Mouse (Mus musculus) thymus, postnatal 10 days (tissue): ENCODE measurements around the gene Adra1b.

Experiments
- DNase-seq, 2 experiments: peaks; one replicate each; pipeline ENCODE4 v3.0.0; 2021; ENCODE audit warnings: low spot score in 2 of 2

Adra1b gene

DNA sequence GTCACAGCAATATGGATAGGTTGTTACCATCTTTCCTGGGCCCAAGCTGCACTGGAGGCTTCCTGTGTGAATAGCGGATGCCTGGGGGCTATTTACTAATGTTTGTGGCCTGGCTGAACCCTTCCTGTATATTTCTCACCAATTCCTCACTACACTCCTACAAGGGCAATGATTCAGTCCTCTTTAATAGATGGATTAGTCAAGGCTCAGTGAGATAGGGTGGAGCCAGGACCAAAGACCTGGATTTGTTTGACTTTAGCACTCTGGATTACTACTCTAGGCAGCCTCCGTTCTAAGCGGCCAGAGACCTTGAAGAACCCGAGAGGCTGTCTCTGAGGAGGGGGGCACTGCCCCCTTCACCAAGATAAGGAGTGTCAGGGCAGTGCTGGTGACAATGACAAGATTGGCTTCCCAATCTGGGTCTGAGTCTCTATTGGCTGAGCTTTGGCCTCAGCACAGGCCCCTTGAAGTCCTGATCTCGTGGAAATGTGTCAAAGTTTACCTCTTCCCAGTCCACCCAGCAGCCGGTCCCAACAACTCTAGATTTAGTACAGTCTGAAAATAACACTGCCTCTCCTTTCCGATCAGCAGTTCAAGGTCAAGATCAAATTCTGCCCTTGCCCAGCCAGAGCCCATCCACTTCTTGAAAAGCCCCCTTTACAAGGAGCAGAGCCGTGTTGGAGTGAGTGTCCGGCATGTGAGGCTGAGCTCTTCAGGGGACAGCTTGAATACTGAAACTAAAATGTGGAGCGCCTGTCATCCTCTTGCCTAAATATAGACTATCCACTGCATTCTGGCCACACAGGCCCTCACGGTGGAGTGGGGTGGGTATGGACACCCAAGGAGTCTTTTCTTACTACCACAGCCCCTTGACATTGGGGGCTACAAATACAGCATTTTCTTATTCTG is 80.2 kb downstream of the Adra1b start:
- DNase-seq, result no peak

DNA sequence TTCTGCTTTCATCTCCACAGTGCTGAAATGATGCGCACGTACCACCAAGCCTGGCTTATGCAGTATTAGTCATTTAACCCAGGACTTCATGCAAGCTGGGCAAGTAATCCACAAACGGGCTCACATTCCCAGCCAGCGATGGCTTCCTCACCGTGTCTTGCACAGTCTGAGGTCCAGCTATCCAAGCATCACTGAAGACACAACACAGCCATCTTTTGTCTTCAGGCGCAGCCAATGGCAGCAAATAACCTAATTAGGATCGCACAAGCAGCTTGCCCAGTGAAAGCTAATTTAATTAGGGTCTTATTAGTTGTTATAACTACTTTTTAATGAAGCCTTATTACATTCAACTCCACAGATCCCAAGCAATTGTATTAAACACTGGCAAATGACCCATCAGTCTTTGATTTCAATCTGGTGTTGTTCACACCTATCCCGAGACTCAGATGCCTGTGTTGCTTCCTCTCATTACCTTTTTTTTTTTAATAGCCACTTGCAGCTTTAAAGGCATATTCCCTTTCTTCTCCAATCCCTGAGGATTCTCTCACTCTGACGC is 83.6 kb downstream of the Adra1b start:
- DNase-seq, result no peak

GRCm38 (mm10) chr11:43812535-43812934 is 88.5 kb downstream of the Adra1b start:
- DNase-seq, result no peak

DNA sequence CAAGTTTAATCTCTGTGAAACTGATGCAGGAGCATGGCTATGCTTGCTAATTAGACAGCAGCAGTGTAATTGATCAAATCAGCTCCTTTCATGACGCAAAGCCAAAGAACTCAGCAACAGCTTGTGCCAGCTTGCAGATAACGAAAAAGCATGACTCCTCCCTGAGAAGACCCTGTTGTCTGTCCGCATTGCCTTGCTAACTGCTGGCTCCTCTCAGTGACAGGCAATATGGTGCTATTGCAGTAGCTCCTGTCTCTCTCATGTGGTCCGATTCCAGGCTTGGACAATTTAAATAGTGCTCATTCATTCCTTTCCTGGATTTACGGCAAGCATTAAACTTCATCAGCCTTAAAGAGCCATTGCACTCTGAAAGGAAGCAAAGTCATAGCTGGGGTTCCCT is 93.3 kb downstream of the Adra1b start:
- no peak for DNase-seq

- no peak for DNase-seq
Observed at GRCm38 (mm10) chr11:43795992-43796391, 105.0 kb downstream of the Adra1b start.

GRCm38 (mm10) chr11:43790446-43790845 is 110.6 kb downstream of the Adra1b start:
- DNase-seq, result no peak

GRCm38 (mm10) chr11:43783772-43784171 is 117.2 kb downstream of the Adra1b start:
- peak in 1 of 2 experiments; percentile 52 for DNase-seq

- no peak for DNase-seq
Observed at GRCm38 (mm10) chr11:43783106-43783505, 117.9 kb downstream of the Adra1b start.

- DNase-seq, result no peak
Observed at GRCm38 (mm10) chr11:43779551-43779950, 121.5 kb downstream of the Adra1b start.

DNA sequence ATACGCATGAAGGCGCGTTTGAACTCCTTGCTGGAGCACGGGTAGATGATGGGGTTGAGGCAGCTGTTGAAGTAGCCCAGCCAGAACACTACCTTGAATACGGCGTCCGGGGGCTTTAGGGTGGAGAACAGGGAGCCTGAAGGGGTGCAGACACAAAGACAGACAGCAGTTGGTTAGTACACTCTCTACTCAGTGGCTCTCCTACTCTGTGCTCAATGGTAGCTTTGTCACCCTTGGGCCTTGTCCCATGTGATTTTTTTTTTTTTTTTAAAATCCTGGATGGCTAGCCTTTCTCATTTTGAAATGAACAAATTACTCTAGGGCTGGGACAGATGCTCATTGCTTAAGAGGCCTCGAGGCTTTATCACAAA is 124.7 kb downstream of the Adra1b start:
- DNase-seq, result no peak

DNA sequence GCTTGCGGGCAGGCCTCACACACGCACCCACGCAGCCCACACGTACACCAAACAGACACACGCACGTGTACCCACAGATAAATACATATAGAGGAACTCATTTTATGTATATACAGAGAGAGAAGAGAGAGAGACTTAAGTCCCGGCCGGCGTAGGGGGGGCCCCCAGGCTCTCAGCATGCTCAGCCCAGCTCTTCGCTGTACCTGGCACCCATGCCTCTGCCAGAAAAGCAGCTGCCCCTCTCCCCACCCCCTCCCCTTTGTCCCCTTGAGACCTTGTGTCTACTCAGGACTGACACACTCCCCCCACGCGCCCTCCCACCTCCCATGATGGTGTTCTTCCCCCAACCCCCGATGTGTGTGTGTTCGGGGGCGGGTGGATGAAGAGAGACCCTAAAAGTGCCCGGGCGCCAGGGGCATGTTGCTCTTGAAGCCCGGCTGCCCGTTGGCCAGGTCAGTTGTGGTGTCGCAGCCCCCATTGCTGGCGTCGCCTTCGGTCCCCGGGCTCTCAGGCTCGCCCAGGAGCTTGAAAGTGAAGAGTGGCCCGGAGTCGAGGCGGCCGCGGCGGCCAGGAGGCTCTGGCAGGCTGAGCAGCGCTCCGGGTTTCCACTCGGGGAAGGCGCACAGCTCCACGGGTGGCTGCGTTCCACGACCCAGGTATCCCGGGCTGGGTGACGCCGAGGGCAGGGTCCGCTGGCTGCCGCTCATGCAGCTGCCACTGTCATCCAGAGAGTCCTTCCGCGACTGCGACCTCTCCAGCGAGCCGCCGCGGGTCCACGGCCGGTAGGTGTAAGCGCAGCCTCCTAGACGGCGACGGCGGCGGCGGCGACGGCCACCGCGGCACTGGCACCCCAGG is 125.3 kb downstream of the Adra1b start:
- DNase-seq, result peak in 1 of 2 experiments; percentile 16

DNA sequence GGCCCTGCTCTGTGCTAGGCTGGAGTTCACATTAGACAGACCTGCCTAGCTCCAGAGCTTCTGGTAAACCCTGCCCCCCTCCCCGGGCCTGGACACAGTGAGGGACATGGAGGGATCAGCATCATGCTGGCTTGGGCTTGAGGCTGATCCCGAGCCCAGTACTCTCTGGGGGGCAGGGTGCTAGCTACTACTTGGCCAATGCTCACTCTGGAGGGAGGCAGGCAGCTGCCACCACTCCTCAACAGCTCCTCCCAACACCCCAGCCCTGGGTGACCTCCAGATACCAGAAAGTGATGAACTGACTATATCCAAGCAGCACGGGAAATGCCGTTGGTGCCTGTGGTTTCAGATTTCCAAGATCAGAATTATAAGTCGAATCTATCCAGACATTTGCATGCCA is 127.3 kb downstream of the Adra1b start:
- DNase-seq, result no peak

DNA sequence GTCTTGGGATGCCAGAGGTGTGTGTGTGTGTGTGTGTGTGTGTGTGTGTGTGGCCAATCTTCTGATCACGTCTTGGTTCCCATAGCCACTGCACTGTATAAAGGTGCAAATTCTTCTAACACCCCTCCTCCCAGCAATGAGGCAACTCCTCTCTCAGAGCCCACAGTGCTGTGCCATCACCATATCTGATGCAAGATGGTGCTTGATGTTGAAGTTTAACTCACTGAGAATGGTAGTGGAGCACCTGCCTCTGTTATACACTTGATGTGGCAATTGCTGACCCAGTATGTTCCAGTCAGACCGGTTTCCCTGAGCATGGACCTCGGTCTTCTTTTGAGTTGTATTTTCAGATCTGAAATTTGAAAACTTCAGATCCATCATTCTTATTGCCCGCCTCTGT is 130.9 kb downstream of the Adra1b start:
- DNase-seq, result no peak

DNA sequence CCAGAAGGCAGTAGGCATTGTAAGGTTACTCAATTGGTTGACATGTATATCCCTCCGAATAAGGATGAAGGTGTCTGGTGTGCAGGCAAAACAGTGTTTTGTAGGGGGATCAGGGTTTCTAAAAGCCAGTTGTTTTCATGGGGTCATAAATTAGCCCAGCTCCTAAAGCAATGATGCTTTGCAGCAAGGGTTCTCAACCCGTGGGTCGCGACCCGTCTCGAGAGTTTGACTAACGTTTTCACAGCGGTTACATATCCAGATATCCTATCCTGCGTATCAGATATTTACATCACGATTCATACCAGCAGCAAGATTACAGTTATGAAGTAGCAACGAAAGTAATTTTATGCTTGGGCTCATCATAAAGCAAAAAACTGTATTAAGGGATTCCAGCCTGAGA is 133.3 kb downstream of the Adra1b start:
- DNase-seq, result no peak

GRCm38 (mm10) chr11:43766922-43767648 is 133.9 kb downstream of the Adra1b start:
- peak; percentile 65 to 74 for DNase-seq

GRCm38 (mm10) chr11:43758436-43758835 is 142.6 kb downstream of the Adra1b start:
- no peak for DNase-seq

DNA sequence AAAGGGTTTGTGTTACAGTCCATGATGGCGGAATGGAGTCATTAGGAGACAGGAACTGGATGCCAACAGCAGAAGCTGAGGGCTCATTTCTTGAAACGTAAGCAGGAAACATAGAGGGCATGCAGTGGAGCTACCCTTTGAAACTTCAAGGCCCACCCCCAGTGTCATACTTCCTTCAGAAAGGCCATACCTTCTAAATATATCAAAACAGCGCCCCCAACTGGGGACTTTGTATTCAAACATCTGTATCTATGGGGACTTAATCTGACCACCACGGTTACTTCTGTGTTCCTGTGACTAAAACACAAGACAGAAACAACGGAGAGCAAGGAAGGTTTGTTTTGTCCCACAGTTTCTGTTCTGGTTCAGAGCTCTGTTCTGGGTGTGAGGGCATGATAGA is 145.6 kb downstream of the Adra1b start:
- DNase-seq, result no peak

GRCm38 (mm10) chr11:43754568-43754967 is 146.4 kb downstream of the Adra1b start:
- DNase-seq, result no peak

DNA sequence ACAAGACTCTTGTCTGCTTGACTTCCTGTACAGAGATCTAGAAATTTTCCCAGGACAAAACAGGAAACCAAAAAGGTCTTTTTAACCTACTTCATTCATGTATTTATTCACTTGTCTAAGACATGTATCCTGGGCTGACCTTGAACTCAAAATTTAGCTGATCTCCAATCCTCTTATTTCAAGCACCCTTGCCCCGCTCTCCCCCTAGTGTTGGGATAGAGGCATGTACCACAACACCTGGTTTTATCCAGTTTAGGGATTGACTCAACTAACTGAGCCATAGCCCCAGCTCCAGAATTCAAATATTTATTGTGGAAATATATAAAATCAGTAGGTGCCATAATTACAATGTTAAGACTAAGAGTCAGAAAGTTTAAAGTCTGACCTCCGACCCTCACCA is 149.5 kb downstream of the Adra1b start:
- no peak for DNase-seq

- DNase-seq, result peak; percentile 95 to 97
Observed at GRCm38 (mm10) chr11:43747233-43748226, 153.5 kb downstream of the Adra1b start, which contains the start of gene Ttc1. TSS of gene Ttc1 (minus strand) at chr11:43748008.
